Mouse (Mus musculus) ES-Bruce4 (cell line): ENCODE results near the gene Dclk1. TPM values are rescaled to one million over a fixed set of nuclear protein-coding genes. Genes with fewer than 3 reads are reported as not detected.

Experiments
- H3K27ac ChIP-seq: 2 replicates; pipeline ENCODE4 v1.5.1; 2012; ENCODE audit warnings: low read length, inconsistent platforms; ENCODE audit not compliant: insufficient read depth
- H3K27me3 ChIP-seq: 2 replicates; pipeline ENCODE4 v1.6.1; 2012; ENCODE audit warnings: mild to moderate bottlenecking, low read length, inconsistent platforms; ENCODE audit not compliant: control insufficient read depth, poor library complexity, insufficient read depth, severe bottlenecking
- H3K36me3 ChIP-seq: 2 replicates; pipeline ENCODE4 v1.6.1; 2012; ENCODE audit warnings: inconsistent platforms, mild to moderate bottlenecking, low read length, moderate library complexity; ENCODE audit not compliant: control insufficient read depth, poor library complexity, insufficient read depth, severe bottlenecking
- H3K4me1 ChIP-seq: one replicate; pipeline ENCODE4 v1.8.1; 2011; ENCODE audit warnings: low read length; ENCODE audit not compliant: control insufficient read depth, insufficient read depth
- H3K4me3 ChIP-seq: 2 replicates; pipeline ENCODE4 v1.5.1; 2011; ENCODE audit warnings: low read depth, mild to moderate bottlenecking, low read length
- H3K9ac ChIP-seq: 2 replicates; pipeline ENCODE4 v1.6.1; 2012; ENCODE audit warnings: low read depth, mild to moderate bottlenecking, inconsistent platforms; ENCODE audit not compliant: poor library complexity, severe bottlenecking
- H3K9me3 ChIP-seq: replicated peaks from 2 replicates; pipeline ENCODE4 v1.6.1; 2012; ENCODE audit warnings: mild to moderate bottlenecking, low read length, inconsistent platforms; ENCODE audit not compliant: control insufficient read depth, poor library complexity, insufficient read depth, severe bottlenecking
- CTCF ChIP-seq: IDR thresholded peaks from one replicate; pipeline ENCODE4 v1.8.1; 2011; ENCODE audit warnings: low read depth, low read length
- EP300 ChIP-seq: IDR thresholded peaks from 2 replicates; pipeline ENCODE4 v1.6.1; 2011; ENCODE audit warnings: low read depth, low read length; ENCODE audit not compliant: insufficient read depth
- POLR2A ChIP-seq: IDR thresholded peaks from one replicate; pipeline ENCODE4 v1.8.1; 2011; ENCODE audit warnings: low read length; ENCODE audit not compliant: insufficient read depth
- polyA plus RNA-seq: library from polyadenylated mRNA; stranded (reverse); fragments of >200 nt; gene quantifications from 2 replicates; pipeline ENCODE4 v1.2.4, GENCODE M21; 2011; ENCODE audit warnings: low read depth; ENCODE audit not compliant: missing spikeins, insufficient read depth, insufficient read length

The Dclk1 gene
- polyA plus RNA-seq, 1 experiment = 1.3 TPM

GRCm38 (mm10) chr3:55531204-55532044 lies 289.3 kb downstream of the Dclk1 start:
- H3K27me3 ChIP-seq = no peaks in the 10 kb centered on the region
- H3K36me3 ChIP-seq = no peaks in the 10 kb centered on the region
- H3K4me1 ChIP-seq = no peaks in the 10 kb centered on the region
- no peak for TF ChIP-seq CTCF
- TF ChIP-seq EP300 = no peak
- TF ChIP-seq POLR2A = no peak
- H3K9ac ChIP-seq = no peak overlapping the region
- H3K9me3 ChIP-seq = peaks cover 4% of the 10 kb centered on the region; the same call in 1 of the 2 replicates
- no peak overlapping the region for H3K4me3 ChIP-seq
- no peak overlapping the region for H3K27ac ChIP-seq

GRCm38 (mm10) chr3:55532175-55532973 lies 290.2 kb downstream of the Dclk1 start:
- Histone ChIP-seq H3K9me3 (peaks cover 4% of the 10 kb centered on the region; the same call in 1 of the 2 replicates), H3K36me3 (no peaks in the 10 kb centered on the region), H3K4me3 (no peak overlapping the region), H3K4me1 (no peaks in the 10 kb centered on the region), H3K27ac (no peak overlapping the region), H3K27me3 (no peaks in the 10 kb centered on the region), H3K9ac (no peak overlapping the region)
- TF ChIP-seq POLR2A (no peak), CTCF (no peak), EP300 (no peak)

- Histone ChIP-seq H3K9ac (no peak overlapping the region), H3K9me3 (no peaks in the 10 kb centered on the region), H3K4me1 (no peaks in the 10 kb centered on the region), H3K27me3 (no peaks in the 10 kb centered on the region), H3K4me3 (no peak overlapping the region), H3K36me3 (no peaks in the 10 kb centered on the region), H3K27ac (no peak overlapping the region)
- TF ChIP-seq EP300 (no peak), POLR2A (no peak), CTCF (no peak)
These were observed 293.5 kb downstream of the Dclk1 start for GRCm38 (mm10) chr3:55535591-55536200.

GRCm38 (mm10) chr3:55536901-55537300 lies 294.7 kb downstream of the Dclk1 start:
- H3K27me3 ChIP-seq = no peaks in the 10 kb centered on the region
- no peak overlapping the region for H3K27ac ChIP-seq
- no peaks in the 10 kb centered on the region for H3K4me1 ChIP-seq
- no peaks in the 10 kb centered on the region for H3K36me3 ChIP-seq
- TF ChIP-seq CTCF (no peak), EP300 (no peak), POLR2A (no peak)
- H3K9ac ChIP-seq = no peak overlapping the region
- H3K4me3 ChIP-seq = no peak overlapping the region
- H3K9me3 ChIP-seq = no peaks in the 10 kb centered on the region

- Histone ChIP-seq H3K27ac (no peak overlapping the region), H3K4me3 (no peak overlapping the region)
- no peak for TF ChIP-seq POLR2A
- no peak for TF ChIP-seq EP300
- TF ChIP-seq CTCF = no peak
These were observed 295.6 kb downstream of the Dclk1 start for GRCm38 (mm10) chr3:55537714-55538113.

More at GRCm38 (mm10) chr3:55537714-55538113, 295.6 kb downstream of the Dclk1 start:
- no peaks in the 10 kb centered on the region for H3K36me3 ChIP-seq
- no peaks in the 10 kb centered on the region for H3K4me1 ChIP-seq
- no peaks in the 10 kb centered on the region for H3K9me3 ChIP-seq
- H3K9ac ChIP-seq = no peak overlapping the region
- H3K27me3 ChIP-seq = no peaks in the 10 kb centered on the region
